Mouse (Mus musculus) embryonic facial prominence, embryonic 10.5 days (tissue): ENCODE measurements around the gene Elp6. TPM values are rescaled to one million over a fixed set of nuclear protein-coding genes. Genes with fewer than 3 reads are reported as not detected.

Source experiments
- DNase-seq: peaks from one replicate; pipeline ENCODE4 v3.0.0-alpha.2; 2017; ENCODE audit warnings: low spot score
- H3K27ac ChIP-seq: fragments of 300-500 bp; sonication (generic); replicated peaks from 2 replicates; pipeline ENCODE4 v1.5.1; 2016; ENCODE audit warnings: mild to moderate bottlenecking
- H3K27me3 ChIP-seq: fragments of 300-500 bp; sonication (generic); replicated peaks from 2 replicates; pipeline ENCODE4 v1.6.1; 2016; ENCODE audit warnings: low read depth, mild to moderate bottlenecking; ENCODE audit not compliant: poor library complexity, severe bottlenecking
- H3K36me3 ChIP-seq: fragments of 300-500 bp; sonication (generic); replicated peaks from 2 replicates; pipeline ENCODE4 v1.6.1; 2016; ENCODE audit warnings: mild to moderate bottlenecking, moderate library complexity
- H3K4me1 ChIP-seq: fragments of 300-500 bp; sonication (generic); 2 replicates; pipeline ENCODE4 v1.6.1; 2016
- H3K4me3 ChIP-seq: fragments of 300-500 bp; sonication (generic); 2 replicates; pipeline ENCODE4 v1.5.1; 2016; ENCODE audit warnings: mild to moderate bottlenecking, moderate library complexity
- H3K9me3 ChIP-seq: fragments of 300-500 bp; sonication (generic); 2 replicates; pipeline ENCODE4 v1.6.1; 2016; ENCODE audit warnings: mild to moderate bottlenecking
- WGBS: fragments of 180-500 bp; shearing (Covaris S2); methylation state at CpG from one replicate; pipeline ENCODE4 v1.1.7; 2016; 5-methylcytosine and 5-hydroxymethylcytosine counted together
- polyA plus RNA-seq: library from polyadenylated mRNA; unstranded; fragments of >200 nt; fragmentation: Nextera tagmentation; extraction: Ambion mirVana; gene quantifications from 2 replicates; pipeline ENCODE4 v1.2.1, GENCODE M21; 2016

The Elp6 gene
- polyA plus RNA-seq, 1 experiment from 2014 or later, result 45.6 TPM

DNA sequence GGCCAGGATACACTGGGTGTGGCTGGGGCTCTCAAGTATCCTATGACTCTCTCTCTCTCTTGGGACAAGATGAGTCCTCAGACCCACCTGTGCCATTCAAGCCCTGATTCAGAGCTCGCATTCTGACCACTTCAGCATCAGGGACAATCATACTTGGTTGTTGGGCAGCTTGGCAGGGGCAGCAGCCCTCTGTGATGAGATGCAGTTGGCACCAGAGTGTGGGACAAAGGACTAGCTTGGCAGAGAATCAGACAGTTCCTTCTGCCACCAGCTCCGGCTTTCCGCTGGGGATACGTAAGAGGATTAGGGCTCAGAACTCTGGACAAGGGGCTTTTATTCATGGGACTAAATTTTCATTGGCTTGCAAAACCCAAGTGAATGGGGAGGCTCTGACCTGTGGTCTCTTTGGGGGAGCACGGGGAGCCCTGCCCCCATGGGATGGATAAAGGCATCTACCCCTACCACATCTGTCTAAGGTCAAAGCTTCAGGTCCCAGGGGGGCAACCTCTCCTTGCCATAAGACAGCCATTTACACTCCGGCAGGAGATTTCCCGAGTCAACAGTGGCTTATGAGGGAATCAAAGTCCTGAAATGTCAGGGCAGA lies 17.6 kb upstream of the Elp6 start:
- no peak overlapping the region for H3K27ac ChIP-seq
- H3K36me3 ChIP-seq, result no peaks in the 10 kb centered on the region
- peaks cover 9% of the 10 kb centered on the region; the same call in 1 of the 2 replicates for H3K4me1 ChIP-seq
- H3K27me3 ChIP-seq, result no peaks in the 10 kb centered on the region
- 70% methylated on average over 7 of the region's 7 CpGs for WGBS
- no peak overlapping the region for H3K4me3 ChIP-seq
- DNase-seq, result no peak
- H3K9me3 ChIP-seq, result no peaks in the 10 kb centered on the region

DNA sequence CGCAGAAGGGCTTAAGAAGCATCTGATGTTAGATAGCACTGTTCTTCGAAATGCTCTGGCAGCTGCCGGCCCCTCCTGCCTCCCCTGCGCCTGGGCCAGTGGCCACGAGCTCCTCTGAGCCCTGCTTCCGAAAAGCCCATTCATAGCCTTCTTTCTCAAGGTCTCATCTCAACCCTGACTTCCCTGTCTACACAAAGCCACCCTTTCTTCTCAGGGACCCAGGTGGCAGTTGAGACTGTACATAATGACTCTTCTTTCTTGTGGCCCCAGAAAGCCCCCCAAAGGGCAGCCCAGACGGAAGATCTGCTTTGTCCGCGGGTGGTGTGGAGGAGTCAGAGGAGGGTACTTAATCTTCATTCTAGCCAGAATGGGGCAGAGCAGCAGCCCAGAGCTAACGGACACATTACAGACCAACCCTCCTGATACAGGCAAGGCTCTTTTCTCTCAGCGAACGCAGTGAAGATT lies 11.7 kb upstream of the Elp6 start:
- DNase-seq, result no peak
- 54% methylated on average over 12 of the region's 12 CpGs for WGBS

DNA sequence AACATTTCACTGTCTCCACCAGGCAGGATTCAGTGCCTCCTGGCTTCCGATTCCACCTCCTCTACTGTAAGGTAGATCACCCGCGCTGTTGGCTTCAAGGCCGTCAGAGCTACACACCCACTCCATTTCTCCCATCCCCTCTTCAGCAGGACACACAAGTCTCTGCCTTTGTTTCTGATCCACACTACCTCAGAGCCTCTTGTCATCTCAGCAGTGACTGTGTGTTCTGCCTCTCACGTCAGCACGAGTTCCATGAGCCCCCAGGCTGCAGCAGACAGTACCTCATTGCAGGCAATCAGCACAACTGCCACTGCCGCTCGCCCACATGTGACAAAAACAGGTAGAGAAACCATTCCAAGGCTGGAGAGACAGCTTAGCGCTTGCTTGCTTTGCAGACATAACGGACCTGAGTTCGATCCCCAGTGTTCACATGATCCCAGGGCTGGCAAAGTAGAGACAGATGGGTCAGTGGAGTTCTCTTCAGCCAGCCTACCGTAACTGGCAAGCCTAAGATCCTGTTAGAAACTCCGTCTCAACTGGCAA lies 11.0 kb upstream of the Elp6 start:
- DNase-seq, result no peak
- Histone ChIP-seq H3K27me3 (no peaks in the 10 kb centered on the region), H3K4me1 (peaks cover 11% of the 10 kb centered on the region), H3K27ac (no peak overlapping the region), H3K4me3 (no peak overlapping the region), H3K36me3 (no peaks in the 10 kb centered on the region), H3K9me3 (no peaks in the 10 kb centered on the region)
- 86% methylated on average over 13 of the region's 13 CpGs for WGBS

More for the DNA sequence above, 11.7 kb upstream of the Elp6 start:
- Histone ChIP-seq H3K36me3 (no peaks in the 10 kb centered on the region), H3K4me3 (no peak overlapping the region), H3K4me1 (peaks cover 11% of the 10 kb centered on the region), H3K27ac (no peak overlapping the region), H3K9me3 (no peaks in the 10 kb centered on the region), H3K27me3 (no peaks in the 10 kb centered on the region)

GRCm38 (mm10) chr9:110294786-110295185 lies 10.2 kb upstream of the Elp6 start:
- DNase-seq, result no peak
- H3K4me1 ChIP-seq, result peaks cover 11% of the 10 kb centered on the region
- H3K36me3 ChIP-seq, result no peaks in the 10 kb centered on the region
- H3K9me3 ChIP-seq, result no peaks in the 10 kb centered on the region
- 48% methylated on average over 3 of the region's 3 CpGs for WGBS
- H3K27ac ChIP-seq, result no peak overlapping the region
- no peak overlapping the region for H3K4me3 ChIP-seq
- H3K27me3 ChIP-seq, result no peaks in the 10 kb centered on the region

DNA sequence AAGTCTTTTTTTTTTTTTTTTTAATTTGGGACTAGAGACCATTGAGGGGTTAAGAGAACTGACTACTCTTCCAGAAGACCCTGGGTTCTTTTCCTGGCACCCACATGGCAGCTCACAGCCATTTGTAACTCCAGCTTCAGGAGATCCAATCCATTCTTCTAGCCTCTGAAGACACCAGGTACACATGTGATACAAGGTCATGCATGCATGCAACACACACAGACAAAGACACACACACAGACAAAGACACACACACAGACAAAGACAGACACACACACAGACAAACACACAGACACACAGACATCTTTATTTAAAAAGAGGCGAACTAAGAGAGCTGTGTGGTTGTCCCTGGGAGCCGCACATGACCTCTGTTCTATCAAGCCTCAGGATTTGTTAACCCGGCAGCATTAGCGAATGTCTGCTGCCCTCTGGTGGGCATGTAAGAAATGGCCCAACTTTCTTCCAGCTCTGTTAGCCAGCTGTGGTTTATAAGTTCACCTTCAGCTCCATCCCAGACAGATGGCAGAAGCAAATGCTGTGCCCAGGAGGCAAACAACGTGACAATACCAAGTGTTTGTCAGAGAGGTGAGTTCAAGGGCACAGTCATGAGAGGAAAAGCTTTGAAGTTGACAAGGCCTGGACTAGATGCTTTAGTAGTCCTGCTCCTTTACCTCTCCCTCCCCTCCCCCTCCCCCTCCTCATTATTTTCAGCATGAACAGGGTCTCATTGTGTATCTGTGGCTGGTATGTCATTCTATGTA lies 7.9 kb upstream of the Elp6 start:
- WGBS, result 10% methylated on average over 5 of the region's 5 CpGs
- no peak overlapping the region for H3K27ac ChIP-seq
- no peaks in the 10 kb centered on the region for H3K36me3 ChIP-seq
- H3K4me1 ChIP-seq, result peaks cover 11% of the 10 kb centered on the region
- H3K27me3 ChIP-seq, result no peaks in the 10 kb centered on the region
- H3K9me3 ChIP-seq, result peaks cover 9% of the 10 kb centered on the region; the same call in 1 of the 2 replicates
- H3K4me3 ChIP-seq, result no peak overlapping the region
- peak; percentile 86 for DNase-seq

GRCm38 (mm10) chr9:110304516-110304915 lies 457 bp upstream of the Elp6 start:
- 2% methylated on average over 4 of the region's 4 CpGs for WGBS
- no peaks in the 10 kb centered on the region for H3K27me3 ChIP-seq
- peaks cover 12% of the 10 kb centered on the region; the same call in 1 of the 2 replicates for H3K36me3 ChIP-seq
- peak overlapping the region; percentile 66 for H3K4me3 ChIP-seq
- peak overlapping the region; percentile 92 for H3K27ac ChIP-seq
- peaks cover 9% of the 10 kb centered on the region; the same call in 1 of the 2 replicates for H3K9me3 ChIP-seq
- DNase-seq, result peak; percentile 66
- peaks cover 15% of the 10 kb centered on the region for H3K4me1 ChIP-seq

GRCm38 (mm10) chr9:110306371-110306770 lies 1.4 kb downstream of the Elp6 start:
- Histone ChIP-seq H3K36me3 (peaks cover 31% of the 10 kb centered on the region), H3K4me3 (peak overlapping the region; percentile 66), H3K27ac (peak overlapping the region; percentile 35; the same call in 1 of the 2 replicates), H3K9me3 (peaks cover 5% of the 10 kb centered on the region; the same call in 1 of the 2 replicates), H3K27me3 (no peaks in the 10 kb centered on the region), H3K4me1 (peaks cover 15% of the 10 kb centered on the region)
- DNase-seq, result no peak
- 94% methylated on average over 5 of the region's 5 CpGs for WGBS

GRCm38 (mm10) chr9:110314706-110315105 lies 9.7 kb downstream of the Elp6 start:
- Histone ChIP-seq H3K4me3 (no peak overlapping the region), H3K27me3 (no peaks in the 10 kb centered on the region), H3K4me1 (no peaks in the 10 kb centered on the region), H3K9me3 (no peaks in the 10 kb centered on the region), H3K27ac (no peak overlapping the region), H3K36me3 (peaks cover 98% of the 10 kb centered on the region)
- 84% methylated on average over 5 of the region's 5 CpGs for WGBS
- DNase-seq, result no peak

DNA sequence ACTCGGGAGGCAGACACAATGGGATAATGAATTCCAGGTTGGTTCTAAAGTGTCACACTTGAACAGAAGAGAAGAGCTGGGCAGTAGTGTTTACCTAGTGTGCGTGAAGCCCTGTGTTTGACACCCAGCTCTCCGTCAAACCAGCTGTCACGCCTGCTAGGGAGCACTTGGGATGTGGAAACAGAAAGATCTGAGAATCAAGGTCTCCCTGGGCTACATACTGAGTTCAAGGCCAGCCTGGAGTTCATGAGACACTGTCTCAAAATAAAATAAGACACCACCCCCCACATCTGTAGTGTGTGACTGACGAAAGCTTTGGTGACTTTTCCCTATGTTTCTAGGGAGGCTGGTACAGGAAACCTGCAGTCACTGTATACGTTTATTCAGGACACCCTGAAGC lies 10.4 kb downstream of the Elp6 start:
- Histone ChIP-seq H3K9me3 (no peaks in the 10 kb centered on the region), H3K4me1 (no peaks in the 10 kb centered on the region), H3K27me3 (no peaks in the 10 kb centered on the region), H3K27ac (no peak overlapping the region), H3K4me3 (no peak overlapping the region), H3K36me3 (peaks cover 98% of the 10 kb centered on the region)
- no peak for DNase-seq
- WGBS, result 85% methylated on average over 6 of the region's 6 CpGs

DNA sequence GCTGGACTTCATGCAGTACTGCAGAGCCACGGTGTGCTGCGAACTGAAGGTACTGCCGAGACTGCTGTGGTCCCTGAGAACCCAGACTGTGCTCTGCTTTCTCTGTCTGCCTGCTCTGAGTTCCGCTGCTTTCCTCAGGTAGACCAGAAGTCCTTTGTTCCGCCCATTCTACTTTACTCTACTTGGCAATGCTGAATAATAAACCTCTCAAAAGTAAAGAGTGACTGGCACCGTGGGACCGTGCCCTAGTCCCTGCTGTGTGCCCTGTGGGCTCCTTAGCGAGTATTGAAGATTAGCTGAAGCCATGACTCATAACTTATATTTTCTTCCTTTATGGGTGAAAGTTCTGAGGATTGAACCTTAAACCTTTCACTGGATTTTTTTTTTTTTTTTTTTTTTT lies 10.9 kb downstream of the Elp6 start:
- H3K27me3 ChIP-seq, result no peaks in the 10 kb centered on the region
- H3K4me1 ChIP-seq, result no peaks in the 10 kb centered on the region
- H3K4me3 ChIP-seq, result no peak overlapping the region
- peaks cover 98% of the 10 kb centered on the region for H3K36me3 ChIP-seq
- no peak for DNase-seq
- 94% methylated on average over 8 of the region's 8 CpGs for WGBS
- H3K9me3 ChIP-seq, result no peaks in the 10 kb centered on the region
- no peak overlapping the region for H3K27ac ChIP-seq

GRCm38 (mm10) chr9:110316503-110316902 lies 11.5 kb downstream of the Elp6 start:
- no peak for DNase-seq

GRCm38 (mm10) chr9:110320769-110321168 lies 15.8 kb downstream of the Elp6 start:
- Histone ChIP-seq H3K36me3 (peaks cover 74% of the 10 kb centered on the region), H3K9me3 (no peaks in the 10 kb centered on the region), H3K27ac (no peak overlapping the region), H3K4me1 (no peaks in the 10 kb centered on the region), H3K27me3 (no peaks in the 10 kb centered on the region), H3K4me3 (no peak overlapping the region)
- WGBS, result 88% methylated on average over 10 of the region's 10 CpGs
- no peak for DNase-seq

More at GRCm38 (mm10) chr9:110316503-110316902, 11.5 kb downstream of the Elp6 start:
- Histone ChIP-seq H3K27ac (no peak overlapping the region), H3K4me3 (no peak overlapping the region), H3K4me1 (no peaks in the 10 kb centered on the region), H3K9me3 (no peaks in the 10 kb centered on the region), H3K36me3 (peaks cover 98% of the 10 kb centered on the region), H3K27me3 (no peaks in the 10 kb centered on the region)
- WGBS, result 94% methylated on average over 8 of the region's 8 CpGs

GRCm38 (mm10) chr9:110322972-110323371 lies 18.0 kb downstream of the Elp6 start:
- Histone ChIP-seq H3K27me3 (no peaks in the 10 kb centered on the region), H3K36me3 (peaks cover 52% of the 10 kb centered on the region), H3K4me1 (no peaks in the 10 kb centered on the region), H3K27ac (no peak overlapping the region), H3K4me3 (no peak overlapping the region), H3K9me3 (no peaks in the 10 kb centered on the region)
- DNase-seq, result no peak
